Mouse (Mus musculus) kidney, adult 9 months (tissue): Measurements from ENCODE around the gene Galns.

Experiments
- DNase-seq: peaks from one replicate; pipeline ENCODE4 v3.0.0; 2022

Gene Galns

DNA sequence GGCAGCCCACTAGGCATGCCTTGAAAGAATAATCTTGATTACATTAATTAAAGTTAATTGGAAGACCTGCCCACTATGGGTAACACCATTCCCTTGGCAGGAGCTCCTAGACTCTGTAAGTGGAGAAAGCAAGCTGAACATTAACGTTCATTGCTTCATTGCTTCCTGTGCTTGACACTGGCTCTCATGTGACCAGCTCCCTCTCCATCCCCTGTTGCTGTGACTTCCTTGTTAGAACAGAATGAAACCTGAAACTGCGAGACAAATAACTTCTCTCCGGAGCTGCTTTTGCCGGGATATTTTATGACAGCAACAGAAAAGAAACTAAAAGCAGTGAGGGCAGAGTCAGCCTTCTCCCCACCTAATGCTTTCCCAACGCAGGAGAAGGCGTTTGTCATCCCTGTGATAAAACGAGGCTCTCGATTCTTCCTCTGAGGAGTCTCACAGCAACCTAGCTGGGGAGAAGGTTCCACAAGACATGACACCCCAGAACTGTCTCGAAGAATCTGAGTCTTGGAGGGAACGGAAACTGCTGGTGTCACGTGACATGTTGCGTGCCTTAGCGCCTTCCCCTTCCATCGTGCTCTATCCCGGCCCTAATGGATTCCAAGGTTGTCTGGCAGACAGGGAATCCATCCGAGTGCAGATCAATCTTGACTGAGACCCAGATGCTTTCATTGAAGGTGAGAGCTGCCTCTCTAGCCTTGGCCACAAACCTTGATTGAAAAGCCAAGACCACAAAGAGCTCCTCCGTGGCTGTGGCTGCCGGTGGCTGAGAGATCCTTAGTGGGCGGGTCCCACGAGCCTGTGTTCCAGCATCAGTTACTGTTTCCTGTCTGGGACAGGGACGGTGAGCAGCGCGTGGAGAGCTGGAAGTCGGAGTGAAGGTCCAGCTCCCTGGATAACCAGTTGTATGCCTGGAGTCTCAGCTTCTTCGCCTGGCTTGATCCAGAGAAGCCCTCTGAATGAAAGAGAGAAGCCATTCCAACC, 46.6 kb downstream of the Galns start:
- DNase-seq = no peak

DNA sequence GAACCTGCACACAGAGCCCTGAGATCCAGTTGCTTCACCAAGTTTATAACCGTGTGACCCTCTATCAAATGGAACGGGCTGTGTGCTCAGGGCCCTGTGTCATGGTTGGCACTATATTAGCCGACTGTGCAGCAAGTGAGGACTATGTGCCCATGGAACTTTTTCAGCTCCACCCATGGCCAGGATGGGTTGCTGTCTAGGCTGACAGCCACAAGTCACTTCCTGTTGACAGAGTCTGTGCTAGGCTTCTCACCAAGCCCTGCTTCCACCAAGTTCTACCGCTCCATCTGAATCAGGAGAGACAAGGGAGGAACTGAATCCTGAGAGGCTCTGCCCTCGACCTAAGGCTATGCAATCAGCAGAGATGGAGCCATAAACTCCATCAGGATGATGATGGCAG, 50.1 kb downstream of the Galns start:
- DNase-seq = no peak

DNA sequence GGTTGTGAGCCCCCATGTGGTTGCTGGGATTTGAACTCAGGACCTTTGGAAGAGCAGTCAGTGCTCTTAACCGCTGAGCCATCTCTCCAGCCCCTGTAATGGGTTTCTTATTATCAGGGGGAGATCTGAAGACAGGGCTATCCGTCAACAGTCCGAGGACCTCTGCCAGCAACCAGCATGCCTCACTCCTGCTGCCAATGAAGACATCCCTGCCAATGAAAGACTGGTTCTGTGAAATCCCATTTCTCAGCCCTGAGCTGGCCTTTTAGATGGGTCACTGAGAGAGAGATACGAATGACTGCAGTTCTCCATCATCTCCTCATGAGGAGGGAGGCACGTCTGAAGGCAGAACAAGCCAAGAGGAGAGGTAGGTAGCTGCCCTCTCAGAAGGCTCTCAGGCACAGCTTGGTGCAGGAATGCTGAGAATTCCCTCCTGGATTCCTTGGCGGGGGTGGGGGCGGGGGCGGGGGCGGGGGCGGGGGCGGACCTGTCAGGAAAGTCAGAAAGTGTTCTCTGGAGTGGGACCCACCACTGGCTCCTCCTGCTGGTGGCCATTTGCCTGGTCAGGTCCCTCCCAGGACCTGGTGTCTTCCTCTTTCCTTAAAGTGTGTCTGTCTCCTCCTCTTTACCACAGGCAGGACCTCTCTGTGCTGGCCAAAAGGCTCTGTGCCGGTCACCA, 52.5 kb downstream of the Galns start:
- DNase-seq = no peak

DNA sequence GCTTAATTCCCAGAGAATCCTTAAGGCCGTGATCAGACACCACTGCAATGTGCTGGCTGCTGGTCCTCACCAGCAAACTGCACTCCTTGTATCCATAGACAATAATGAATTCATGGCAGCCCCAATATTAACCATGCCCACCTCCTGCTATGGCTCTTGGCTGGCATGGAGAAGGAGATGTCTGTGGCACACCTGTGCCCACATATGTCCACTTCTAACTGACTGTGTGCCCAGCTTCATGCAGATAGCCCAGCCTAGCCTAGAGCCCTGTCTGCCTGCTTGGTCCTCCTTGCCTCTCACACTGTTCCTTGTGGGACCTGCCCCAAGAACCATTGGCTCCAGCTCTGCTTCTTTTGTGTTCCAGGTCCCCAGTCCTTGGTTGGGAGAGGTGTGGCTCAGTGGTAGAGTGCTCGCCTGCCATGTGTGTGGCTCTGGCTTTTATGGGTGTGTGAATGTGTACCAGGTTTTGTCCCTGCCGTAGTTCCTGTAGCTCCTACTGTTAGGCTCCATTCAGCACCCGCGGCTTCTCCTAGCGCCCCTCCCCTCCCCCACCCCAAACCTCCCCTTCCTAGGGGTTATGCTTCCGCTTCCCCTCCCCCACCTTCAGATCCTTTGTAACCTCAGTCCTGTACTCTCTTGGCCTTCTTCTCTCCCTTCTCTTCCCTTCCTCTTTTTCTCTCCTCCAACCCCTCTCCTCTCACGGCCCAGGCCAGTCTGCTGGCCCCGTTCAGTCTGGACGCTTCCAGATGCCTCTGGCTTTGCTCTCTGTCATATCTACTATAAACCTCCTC, 53.8 kb downstream of the Galns start:
- DNase-seq = no peak

DNA sequence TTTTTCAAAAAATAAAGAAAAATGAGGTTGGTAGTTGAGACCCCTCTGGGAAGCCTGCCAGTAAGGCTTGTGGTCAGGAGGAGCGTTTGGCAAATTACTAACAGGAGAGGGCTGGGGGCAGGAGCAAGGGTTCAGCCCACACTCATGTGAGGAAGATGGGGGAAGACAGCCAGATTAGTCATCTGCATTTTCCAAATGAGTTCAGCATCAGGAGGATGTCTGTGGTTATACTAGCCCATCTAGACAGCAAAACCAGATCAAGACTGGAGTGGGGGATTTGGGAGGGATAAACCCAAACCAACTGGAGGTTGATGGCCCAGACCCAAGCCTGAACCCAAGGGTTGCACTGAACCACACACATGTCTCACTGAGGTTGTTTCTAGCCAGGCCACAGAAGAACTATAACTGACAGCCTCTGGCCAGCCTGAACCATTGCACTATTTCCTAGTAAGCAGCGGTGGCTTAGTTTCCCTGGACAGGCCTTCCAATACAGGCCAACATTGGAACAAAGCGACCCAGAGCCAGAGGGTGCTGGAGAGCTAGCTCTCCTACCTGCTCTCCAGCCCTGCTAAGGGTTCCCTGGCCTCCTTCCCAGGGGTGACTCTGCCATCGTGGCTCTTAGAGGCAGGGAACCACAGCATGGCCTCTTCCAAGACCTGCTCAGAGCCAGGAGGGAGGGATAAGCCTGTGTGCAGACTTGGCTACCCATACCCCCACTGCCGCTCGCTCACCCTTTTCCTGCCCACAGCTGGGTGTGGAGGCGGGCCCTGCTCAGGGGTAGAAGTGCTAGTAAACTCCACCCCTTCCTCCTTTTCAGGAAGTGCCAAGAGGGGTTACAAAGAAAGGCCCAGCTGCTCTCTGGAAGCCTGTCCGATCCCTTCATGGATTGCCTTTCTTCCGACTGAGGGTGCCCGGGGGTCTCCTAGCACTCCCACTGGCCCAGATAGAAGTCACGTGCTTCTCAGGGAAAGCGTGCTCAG, 54.9 kb downstream of the Galns start:
- peak; percentile 57 for DNase-seq

DNA sequence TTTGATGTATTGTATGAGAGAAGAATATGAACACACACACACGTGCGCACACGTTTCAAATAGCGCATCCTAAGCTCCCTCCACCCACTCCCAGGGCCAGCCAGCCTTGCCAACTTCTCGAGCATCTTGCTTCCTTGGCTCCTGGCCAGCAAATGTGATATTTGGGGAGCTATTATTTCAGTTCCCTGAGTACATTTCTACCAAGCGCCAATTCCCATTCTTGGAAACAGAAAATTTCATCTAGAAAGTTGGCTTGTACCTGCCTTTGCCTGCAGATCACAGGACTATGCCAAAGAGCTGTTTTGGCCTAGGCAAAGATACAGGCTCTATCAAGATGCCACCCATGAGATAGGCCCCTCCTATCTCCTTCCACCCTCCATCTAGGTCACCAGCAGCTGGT, 56.5 kb downstream of the Galns start:
- DNase-seq = no peak

DNA sequence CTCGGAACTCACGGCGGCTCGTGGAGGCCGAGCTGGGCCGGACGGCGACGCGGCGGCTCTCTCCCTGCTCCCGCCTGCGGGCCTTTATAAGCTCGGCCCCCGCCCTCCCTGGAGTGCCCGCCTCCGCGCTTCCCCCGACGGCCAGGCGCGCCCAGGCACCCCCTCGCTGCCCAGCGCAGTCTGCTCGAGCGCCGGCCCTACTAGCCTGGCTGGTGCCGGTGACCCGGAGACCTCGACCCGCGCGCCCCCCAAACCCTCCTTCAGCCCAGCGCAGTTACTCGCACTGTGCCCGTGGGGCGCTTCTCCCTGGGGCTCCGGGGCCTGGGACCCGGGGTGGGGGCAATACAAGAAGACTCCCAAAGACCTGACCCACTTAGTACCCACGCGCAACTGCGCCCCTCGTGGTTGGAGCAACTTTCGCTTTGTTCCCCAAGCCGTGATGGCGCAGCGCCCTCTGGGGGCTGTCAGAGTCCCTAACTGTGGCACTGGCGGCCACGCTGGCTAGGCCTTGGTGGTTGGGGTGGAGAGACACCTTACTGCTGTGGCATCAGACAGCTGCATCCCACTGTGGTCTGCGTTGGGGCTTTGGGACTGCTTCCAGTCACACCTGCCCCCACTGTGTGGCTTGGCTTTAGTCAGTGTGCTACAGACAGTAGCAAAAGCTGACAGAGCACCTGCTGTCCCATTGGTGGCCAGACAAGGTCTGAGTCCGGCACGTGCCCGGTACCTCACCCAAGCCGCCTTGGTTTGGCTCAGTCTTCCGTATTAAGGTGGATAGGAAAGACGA, 59.8 kb downstream of the Galns start, which contains the start of gene Piezo1:
Gene Piezo1 (minus strand): TSS at position 65 of the 787 bp plus-strand sequence.
- peak; percentile 95 for DNase-seq

DNA sequence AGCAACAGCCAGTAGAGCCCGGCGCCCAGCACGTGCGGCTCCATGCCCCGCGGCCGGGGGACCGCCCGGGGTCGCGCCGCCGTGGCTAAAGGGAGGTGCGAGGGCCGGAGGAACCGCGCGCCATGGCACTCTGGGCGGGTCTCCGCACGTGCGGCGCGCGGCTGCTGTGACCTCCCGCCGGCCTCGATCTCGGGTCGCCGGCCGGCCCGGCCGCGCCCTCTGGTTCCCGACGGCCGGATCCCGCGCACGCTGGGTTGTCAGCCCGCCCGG, 60.3 kb downstream of the Galns start:
- no peak for DNase-seq

DNA sequence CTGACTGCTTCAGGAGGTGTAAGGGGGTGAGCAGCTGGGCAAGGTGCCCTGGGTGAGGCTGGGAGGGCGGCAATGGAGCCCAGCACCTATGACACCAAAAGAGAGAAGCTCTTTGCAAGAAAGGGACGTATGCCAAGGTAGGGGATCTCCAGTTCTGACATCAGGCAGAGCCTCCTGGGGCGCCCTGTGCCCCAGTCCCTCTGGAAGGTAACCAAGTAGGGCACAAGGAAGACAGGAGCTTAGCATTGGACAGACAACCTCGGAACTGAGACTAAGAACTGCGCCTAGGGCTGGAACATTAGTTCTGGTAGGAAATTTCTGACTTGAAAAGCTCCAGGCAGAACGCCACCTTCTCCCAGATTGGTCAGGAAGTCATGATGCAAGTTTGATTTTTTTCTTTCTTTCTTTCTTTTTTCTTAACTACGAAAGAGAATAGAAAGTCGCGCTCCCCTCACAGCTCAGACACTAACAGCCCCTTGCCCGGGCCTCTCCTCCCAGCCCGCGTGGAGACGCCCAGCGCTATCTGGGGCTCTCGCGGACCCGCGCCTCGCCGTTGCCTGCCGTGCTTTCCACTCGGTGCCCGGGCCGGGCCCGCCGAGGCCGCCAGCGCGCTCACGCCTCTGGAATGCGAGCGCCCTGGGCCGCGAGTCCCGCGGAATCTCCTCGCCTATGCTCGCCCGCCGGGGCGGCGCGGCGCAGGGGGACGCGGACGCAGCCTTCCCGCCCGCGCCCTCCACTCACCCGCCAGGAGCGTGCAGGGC, 60.8 kb downstream of the Galns start:
- DNase-seq = peak; percentile 59

DNA sequence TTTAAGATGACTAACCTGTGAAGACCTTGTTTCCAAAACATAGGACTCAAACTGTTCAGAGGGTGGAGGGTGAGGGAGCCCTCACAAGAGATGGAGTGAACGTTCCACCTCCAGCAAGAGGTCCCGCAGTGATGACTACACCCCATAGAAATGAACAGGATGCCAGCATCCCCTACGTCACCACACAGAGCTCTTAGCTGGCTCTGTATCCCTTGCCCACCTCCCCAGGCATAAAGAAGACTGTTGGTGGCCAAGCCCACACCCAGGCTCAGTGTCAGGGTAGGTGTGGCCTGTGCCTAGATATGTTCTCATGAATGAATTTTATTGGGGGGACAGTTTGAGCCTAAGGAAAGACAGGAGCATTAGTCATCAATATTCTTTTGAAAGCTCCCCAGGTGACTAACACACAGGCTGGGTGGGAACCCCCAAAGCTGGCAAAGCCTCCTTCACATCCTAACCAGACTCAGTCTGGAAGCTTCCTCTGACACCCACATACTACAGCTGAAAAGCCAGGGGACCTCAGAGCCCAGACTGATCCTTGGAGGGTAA, 62.3 kb downstream of the Galns start:
- DNase-seq = no peak

DNA sequence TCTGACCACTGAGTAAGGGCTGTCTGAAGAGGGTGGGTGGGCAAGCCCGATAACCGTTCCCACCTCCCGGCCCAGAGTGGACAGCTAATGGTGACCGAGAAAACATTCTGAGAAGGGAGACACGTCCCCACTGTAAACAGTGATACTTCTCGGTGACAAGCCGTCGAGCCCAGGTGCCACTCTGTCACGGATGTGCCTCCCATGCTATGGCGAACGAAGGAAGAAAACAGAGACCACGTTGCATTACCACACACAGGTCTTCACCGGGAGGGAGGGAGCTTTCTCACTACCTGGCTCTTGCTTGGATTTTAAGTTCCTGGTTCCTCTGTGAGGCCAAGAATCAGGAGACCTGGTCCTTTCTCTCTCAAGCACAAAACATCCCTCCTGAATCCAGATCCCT, 62.9 kb downstream of the Galns start:
- no peak for DNase-seq

DNA sequence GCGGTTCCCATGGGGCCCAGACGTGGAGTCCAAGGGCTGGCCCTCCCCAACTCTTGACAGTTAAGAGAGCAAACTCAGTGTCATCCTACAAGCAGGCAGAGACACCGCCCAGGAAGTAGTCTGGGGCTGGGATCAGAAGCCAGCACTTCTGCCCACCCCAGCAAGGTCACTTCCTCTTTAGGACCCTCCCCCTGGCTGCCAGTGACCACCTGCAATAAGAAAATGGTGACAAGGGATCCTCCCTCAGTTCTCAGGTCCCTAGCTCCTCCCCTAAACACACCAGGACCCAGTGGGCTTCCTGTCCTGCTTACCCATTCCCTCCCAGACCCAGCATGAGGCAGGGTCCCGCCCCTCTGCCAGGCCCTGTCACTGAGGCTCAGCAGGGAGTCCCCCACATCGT, 63.4 kb downstream of the Galns start:
- DNase-seq = peak; percentile 51

DNA sequence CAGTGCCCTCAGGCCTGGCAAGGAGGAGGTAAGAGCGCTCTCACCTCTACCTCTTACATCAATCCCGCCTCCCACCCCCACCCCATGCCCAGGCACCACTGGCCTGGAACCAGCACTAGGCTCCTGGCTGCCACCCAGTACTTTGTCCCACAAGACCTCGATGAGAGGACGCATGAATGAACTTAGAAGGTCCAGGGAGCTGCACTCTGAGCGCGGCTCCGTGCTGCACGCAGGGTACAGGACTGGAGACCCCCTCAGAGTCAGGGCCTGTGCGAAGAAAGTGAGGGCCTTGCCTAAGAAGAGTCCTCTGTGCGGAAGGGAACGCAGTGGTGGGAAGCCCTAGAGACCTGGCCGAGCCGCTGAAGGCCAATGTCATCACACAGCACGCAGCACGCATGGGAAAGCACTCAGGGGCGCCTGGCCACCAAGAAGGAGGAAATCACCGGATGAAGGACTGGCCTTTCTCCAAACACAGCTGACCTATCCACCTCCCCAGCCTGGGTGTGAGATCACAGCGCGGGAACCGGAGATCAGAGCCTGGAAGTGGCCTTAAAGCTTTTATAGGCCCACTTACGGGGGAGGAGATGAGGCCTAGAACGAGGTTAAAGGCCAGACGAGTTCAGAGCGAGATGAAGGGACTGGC, 64.3 kb downstream of the Galns start:
- peak; percentile 92 for DNase-seq

DNA sequence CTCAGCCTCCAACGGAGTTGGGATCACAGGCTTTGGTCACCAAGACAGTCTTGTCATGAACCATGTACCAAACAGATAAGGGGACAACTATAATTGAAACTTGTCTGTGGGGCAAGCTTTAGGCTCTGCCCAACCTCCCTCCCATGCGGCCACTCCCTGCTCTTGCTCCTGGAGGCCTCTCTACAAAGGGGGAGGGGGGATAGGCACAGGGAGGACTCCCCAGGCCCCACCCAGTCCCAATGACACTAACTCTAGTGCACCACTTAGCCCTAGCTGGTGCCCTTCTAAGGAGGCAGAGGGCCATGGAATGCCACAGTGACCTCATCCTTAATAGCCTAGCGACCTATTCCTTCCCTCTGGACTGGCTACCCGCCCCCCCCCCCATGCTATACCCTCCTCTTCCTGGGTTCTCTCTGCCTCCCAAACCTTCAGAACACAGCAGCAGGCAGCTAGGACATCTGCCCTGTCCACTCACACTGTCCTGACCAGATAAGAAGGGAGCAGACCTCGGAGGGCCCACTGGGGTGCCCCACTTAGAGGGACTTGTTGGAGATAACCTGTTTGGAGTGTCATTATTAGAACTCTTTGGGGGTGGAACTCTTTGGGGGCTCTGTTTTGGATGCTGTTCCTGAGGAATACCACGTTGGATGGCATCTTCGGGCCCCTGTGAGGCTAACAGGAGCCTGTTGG, 65.1 kb downstream of the Galns start:
- DNase-seq = no peak

DNA sequence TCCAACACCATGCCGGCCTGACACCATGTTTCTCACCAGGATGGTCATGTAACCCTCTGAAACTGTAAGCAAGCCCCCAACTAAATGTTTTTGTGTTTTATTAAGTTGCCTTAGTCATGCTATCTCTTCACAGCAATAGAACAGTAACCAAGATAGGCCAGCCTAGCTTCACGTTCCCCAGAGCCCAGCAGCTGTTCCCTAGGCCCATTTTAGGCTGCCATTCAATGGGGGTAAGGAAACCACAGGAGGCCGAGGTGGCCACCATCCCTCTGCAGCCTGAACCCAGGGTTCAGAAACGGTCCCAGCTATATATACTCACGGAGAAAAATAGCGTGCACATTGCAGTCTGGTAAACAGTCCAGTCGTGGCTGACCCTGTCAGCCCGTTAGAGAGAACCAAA, 67.1 kb downstream of the Galns start:
- no peak for DNase-seq

DNA sequence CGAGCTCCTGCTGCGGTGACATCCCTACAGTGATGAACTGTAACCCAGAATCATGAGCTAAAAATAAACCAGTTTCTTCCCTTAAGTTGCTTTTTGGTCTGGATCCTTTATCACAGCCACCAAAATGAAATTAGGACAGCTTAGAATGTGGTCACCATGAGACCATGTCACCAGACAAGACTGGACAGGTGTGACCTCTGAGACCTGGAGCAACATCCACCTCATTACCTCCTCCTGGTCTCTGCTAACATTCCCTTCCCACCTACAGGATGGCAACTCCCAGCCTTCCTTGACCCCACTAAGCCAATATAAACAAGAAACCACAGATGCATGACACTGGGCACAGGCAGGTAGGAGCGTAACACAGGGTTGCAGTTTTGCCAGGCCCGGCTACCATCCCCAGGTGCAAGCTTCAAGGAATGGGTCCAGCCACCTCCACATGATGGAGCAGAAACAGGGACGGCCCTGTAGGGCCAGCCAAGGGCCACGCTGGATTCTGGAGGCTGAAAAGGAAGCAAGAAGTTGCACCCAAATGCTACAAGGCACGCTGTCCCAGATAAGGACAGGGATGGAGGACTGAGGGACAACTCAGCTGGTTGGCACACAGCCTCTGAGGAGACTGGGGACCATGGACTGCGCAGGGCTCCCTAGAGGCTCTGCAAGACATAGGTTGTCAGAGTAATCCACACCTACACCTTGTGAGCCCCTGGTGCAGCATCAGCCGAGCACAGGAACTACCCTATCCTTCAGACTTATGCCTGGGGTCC, 72.8 kb downstream of the Galns start:
- no peak for DNase-seq

DNA sequence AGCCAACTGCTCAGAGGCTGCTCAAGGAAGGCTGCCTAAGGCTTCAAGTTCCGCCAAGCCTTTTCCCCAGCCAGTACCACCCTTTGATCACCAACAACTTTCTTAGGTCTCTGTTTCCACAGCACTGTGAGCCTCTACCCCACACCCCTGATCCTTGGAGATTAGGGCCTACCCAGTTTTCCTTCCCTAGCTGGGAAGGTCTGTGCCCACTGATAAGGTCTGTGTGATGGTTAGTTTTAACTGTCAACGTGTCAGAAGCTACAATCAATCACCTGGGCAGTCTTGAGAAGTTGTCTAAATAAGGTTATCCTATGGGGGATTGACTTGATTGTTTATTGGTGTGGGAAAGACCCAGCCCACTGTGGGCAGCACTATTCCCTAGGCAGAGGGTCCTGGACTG, 73.5 kb downstream of the Galns start:
- no peak for DNase-seq

DNA sequence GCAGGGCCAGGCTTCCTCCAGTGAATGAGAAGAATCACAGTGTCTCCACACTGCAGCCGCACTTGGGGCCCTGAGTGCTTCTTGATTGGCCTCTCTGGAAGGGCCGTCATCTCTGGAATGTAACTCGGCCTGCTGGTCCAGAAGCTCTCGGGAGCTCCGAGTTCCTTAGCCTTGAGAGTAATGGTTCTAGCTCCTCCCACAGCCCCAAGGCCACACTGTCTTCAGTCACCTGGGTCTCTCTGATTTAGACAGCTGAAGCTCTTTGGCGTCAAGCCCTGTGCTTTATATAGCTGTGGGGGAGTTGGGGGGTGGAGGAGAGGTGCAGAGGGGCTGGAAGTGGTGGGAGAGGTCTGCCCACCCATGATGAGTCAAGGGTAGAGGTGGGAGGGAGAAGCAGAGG, 74.2 kb downstream of the Galns start:
- DNase-seq = no peak
